Mouse (Mus musculus) CH12.LX (cell line): ENCODE measurements around the gene Gm49388. TPM values are rescaled to one million over a fixed set of nuclear protein-coding genes. Genes with fewer than 3 reads are reported as not detected.
A peak's percentile ranks its signal among the peaks of the same experiment; 100 is the strongest.

Experiments
- DNase-seq: peaks from one replicate; pipeline ENCODE4 v3.0.0-alpha.2; 2013; ENCODE audit errors: extremely low read depth
- H3K27ac ChIP-seq: 2 replicates; pipeline ENCODE4 v1.5.1; 2012; ENCODE audit warnings: low read depth, mild to moderate bottlenecking, control low read depth, moderate library complexity; ENCODE audit not compliant: insufficient read depth
- H3K27me3 ChIP-seq: replicated peaks from 2 replicates; pipeline ENCODE3; 2012; ENCODE audit warnings: inconsistent platforms
- H3K36me3 ChIP-seq, 2 experiments: replicated peaks in 1 of 2; 2 replicates each; pipeline versions ENCODE3 to v1.6.1; 2012; ENCODE audit warnings: inconsistent platforms in 1 of 2, low read length in 1 of 2, mild to moderate bottlenecking in 1 of 2, mixed read lengths in 1 of 2, moderate library complexity in 1 of 2; ENCODE audit not compliant: control insufficient read depth in 1 of 2, insufficient read depth in 1 of 2
- H3K4me1 ChIP-seq, 2 experiments: 2 replicates each; pipeline ENCODE4 v1.6.1; 2012; ENCODE audit warnings: inconsistent platforms in 1 of 2, moderate library complexity in 1 of 2; ENCODE audit not compliant: insufficient read depth in 2 of 2, control insufficient read depth in 1 of 2
- H3K4me2 ChIP-seq: 2 replicates; pipeline ENCODE4 v1.6.1; 2012; ENCODE audit warnings: low read depth, mild to moderate bottlenecking, control low read depth; ENCODE audit not compliant: poor library complexity, insufficient read depth, severe bottlenecking
- H3K4me3 ChIP-seq, 3 experiments: fragments of 150-350 bp in 1 of 3; sonication (generic) in 1 of 3; replicated peaks in 1 of 3; 2 replicates each; pipeline versions ENCODE3 to v1.5.1; 2011 to 2012; ENCODE audit warnings: low read depth in 2 of 3, low read length in 2 of 3, mild to moderate bottlenecking in 2 of 3, moderate library complexity in 2 of 3, control low read depth in 1 of 3, improper control_type of control experiment in 1 of 3, inconsistent platforms in 1 of 3, mixed read lengths in 1 of 3; ENCODE audit not compliant: poor library complexity in 1 of 3
- H3K79me2 ChIP-seq: replicated peaks from 2 replicates; pipeline ENCODE4 v1.6.1; 2012; ENCODE audit warnings: mild to moderate bottlenecking, moderate library complexity; ENCODE audit not compliant: control insufficient read depth, poor library complexity, insufficient read depth, severe bottlenecking; ENCODE audit errors: extremely low read depth
- H3K9ac ChIP-seq: 2 replicates; pipeline ENCODE4 v1.6.1; 2012; ENCODE audit warnings: low read depth, mild to moderate bottlenecking, control low read depth, moderate library complexity; ENCODE audit not compliant: insufficient read depth
- H3K9me3 ChIP-seq: replicated peaks from 2 replicates; pipeline ENCODE3; 2012; ENCODE audit warnings: low read length, inconsistent platforms, mixed read lengths
- BHLHE40 ChIP-seq: IDR thresholded peaks from 2 replicates; pipeline ENCODE4 v1.6.1; 2011; ENCODE audit warnings: mild to moderate bottlenecking, low read depth, low read length, improper control_type of control experiment
- CHD2 ChIP-seq: IDR thresholded peaks from 2 replicates; pipeline ENCODE4 v1.6.1; 2011; ENCODE audit warnings: low read length, improper control_type of control experiment
- EP300 ChIP-seq: IDR thresholded peaks from 2 replicates; pipeline ENCODE4 v1.6.1; 2011; ENCODE audit warnings: low read length, improper control_type of control experiment
- ETS1 ChIP-seq: conservative IDR thresholded peaks from 2 replicates; pipeline ENCODE4 v1.6.1; 2012; ENCODE audit warnings: low read depth, mild to moderate bottlenecking, inconsistent platforms, low read length, improper control_type of control experiment, moderate library complexity
- GABPA ChIP-seq: IDR thresholded peaks from 2 replicates; pipeline ENCODE4 v1.6.1; 2012; ENCODE audit warnings: low read depth, low read length, improper control_type of control experiment, inconsistent platforms; ENCODE audit not compliant: insufficient replicate concordance
- HCFC1 ChIP-seq: IDR thresholded peaks from 2 replicates; pipeline ENCODE4 v1.6.1; 2012; ENCODE audit warnings: low read depth, mild to moderate bottlenecking, inconsistent platforms, low read length, improper control_type of control experiment
- JUN ChIP-seq: IDR thresholded peaks from 2 replicates; pipeline ENCODE4 v1.6.1; 2011; ENCODE audit warnings: low read depth, mild to moderate bottlenecking, low read length, improper control_type of control experiment, moderate library complexity; ENCODE audit not compliant: insufficient read depth
- JUND ChIP-seq: conservative IDR thresholded peaks from 2 replicates; pipeline ENCODE4 v1.6.1; 2011; ENCODE audit warnings: low read depth, low read length, improper control_type of control experiment
- KAT2A ChIP-seq: IDR thresholded peaks from 2 replicates; pipeline ENCODE4 v1.6.1; 2012; ENCODE audit warnings: low read length, improper control_type of control experiment, inconsistent platforms; ENCODE audit not compliant: insufficient replicate concordance
- MAZ ChIP-seq: IDR thresholded peaks from 2 replicates; pipeline ENCODE4 v1.6.1; 2012; ENCODE audit warnings: low read depth, mild to moderate bottlenecking, inconsistent platforms, low read length, improper control_type of control experiment, moderate library complexity
- MEF2A ChIP-seq: IDR thresholded peaks from 2 replicates; pipeline ENCODE4 v1.6.1; 2014; ENCODE audit warnings: low read depth, mild to moderate bottlenecking, inconsistent platforms, low read length, improper control_type of control experiment, borderline replicate concordance
- MYC ChIP-seq: IDR thresholded peaks from 2 replicates; pipeline ENCODE4 v1.6.1; 2011; ENCODE audit warnings: low read depth, mild to moderate bottlenecking, improper control_type of control experiment, low read length
- NELFE ChIP-seq: IDR thresholded peaks from 2 replicates; pipeline ENCODE4 v1.6.1; 2011; ENCODE audit warnings: low read depth, low read length, improper control_type of control experiment
- NRF1 ChIP-seq: IDR thresholded peaks from 2 replicates; pipeline ENCODE4 v1.6.1; 2014; ENCODE audit warnings: low read depth, mild to moderate bottlenecking, inconsistent platforms, low read length, improper control_type of control experiment, moderate library complexity
- POLR2AphosphoS2 ChIP-seq: IDR thresholded peaks from 2 replicates; pipeline ENCODE4 v1.6.1; 2011; ENCODE audit warnings: low read depth, low read length, improper control_type of control experiment
- RAD21 ChIP-seq: IDR thresholded peaks from 2 replicates; pipeline ENCODE4 v1.6.1; 2011; ENCODE audit warnings: low read depth, mild to moderate bottlenecking, low read length, improper control_type of control experiment, moderate library complexity
- RCOR1 ChIP-seq: conservative IDR thresholded peaks from 2 replicates; pipeline ENCODE4 v1.6.1; 2012; ENCODE audit warnings: low read depth, mild to moderate bottlenecking, inconsistent platforms, low read length, improper control_type of control experiment
- SIN3A ChIP-seq: IDR thresholded peaks from 2 replicates; pipeline ENCODE4 v1.6.1; 2012; ENCODE audit warnings: low read length, improper control_type of control experiment, inconsistent platforms
- TBP ChIP-seq: conservative IDR thresholded peaks from 2 replicates; pipeline ENCODE4 v1.6.1; 2011; ENCODE audit warnings: low read depth, low read length, improper control_type of control experiment
- TCF12 ChIP-seq: IDR thresholded peaks from 2 replicates; pipeline ENCODE4 v1.6.1; 2014; ENCODE audit warnings: low read depth, mild to moderate bottlenecking, inconsistent platforms, low read length, improper control_type of control experiment
- ZKSCAN1 ChIP-seq: IDR thresholded peaks from 2 replicates; pipeline ENCODE4 v1.6.1; 2012; ENCODE audit warnings: low read depth, inconsistent platforms, low read length, improper control_type of control experiment, borderline replicate concordance
- ZMIZ1 ChIP-seq: IDR thresholded peaks from 2 replicates; pipeline ENCODE4 v1.6.1; 2012; ENCODE audit warnings: low read depth, mild to moderate bottlenecking, inconsistent platforms, low read length, improper control_type of control experiment
- ZNF384 ChIP-seq: IDR thresholded peaks from 2 replicates; pipeline ENCODE4 v1.6.1; 2012; ENCODE audit warnings: low read depth, low read length, improper control_type of control experiment, inconsistent platforms
- dilution Hi-C: fragments of 300-500 bp; cut with MboI; formaldehyde crosslinking; loops from 2 replicates; pipeline ENCODE4 v1.14.3; 2020; ENCODE audit warnings: low sequenced_read_pairs; ENCODE audit not compliant: extremely low pct_unique_long_range_greater_than_20kb, extremely low pct_ligation_motif_present
- in situ Hi-C: fragments of 300-500 bp; cut with MboI; formaldehyde crosslinking; loops from 3 replicates; pipeline ENCODE4 v1.14.3; 2019; ENCODE audit warnings: low sequenced_read_pairs, low pct_ligation_motif_present, low pct_unique_long_range_greater_than_20kb, mixed read lengths
- polyA plus RNA-seq: library from polyadenylated mRNA; unstranded; fragments of >175 nt; gene quantifications from 2 replicates; pipeline ENCODE4 v1.2.1, GENCODE M21; 2012; ENCODE audit warnings: low read depth; ENCODE audit not compliant: insufficient read length
- total RNA-seq, 2 experiments: library from RNA; depleted of rRNA; stranded (reverse); fragments of 300-350 nt in 1 of 2; fragments of >200 nt in 1 of 2; gene quantifications; 2 replicates each; pipeline ENCODE4 v1.2.3; 2012 to 2014

Gm49388 gene
- total and polyA plus RNA-seq, 3 experiments = 0.98 to 4.3 TPM; not detected in 1

- TF ChIP-seq NELFE (peak; percentile 26; the same call in 1 of the 2 replicates), EP300 (no peak)
Measured at GRCm38 (mm10) chr7:127800435-127801009, 15.1 kb downstream of the Gm49388 start, which contains the start of gene Hsd3b7 (continued).

GRCm38 (mm10) chr7:127801010-127801621 is 15.7 kb downstream of the Gm49388 start:
- H3K27ac ChIP-seq = no peak overlapping the region
- dilution Hi-C loops = no loop called here
- no peak overlapping the region for H3K9ac ChIP-seq
- peaks cover 53 to 82% of the 10 kb centered on the region in 2 experiments for H3K36me3 ChIP-seq
- H3K4me2 ChIP-seq = no peak overlapping the region
- H3K9me3 ChIP-seq = no peaks in the 10 kb centered on the region
- H3K4me1 ChIP-seq = peaks cover 0 to 20% of the 10 kb centered on the region in 2 experiments; a peak in 2 of 4 replicates
- H3K27me3 ChIP-seq = no peaks in the 10 kb centered on the region
- H3K4me3 ChIP-seq = peak overlapping the region in 1 of 3 experiments; percentile 47
- H3K79me2 ChIP-seq = no peaks in the 10 kb centered on the region
- in situ Hi-C loops = no loop called here
- no peak for DNase-seq
- TF ChIP-seq GABPA = no peak
- no peak for TF ChIP-seq RAD21
- no peak for TF ChIP-seq POLR2AphosphoS2
- no peak for TF ChIP-seq ZMIZ1
- no peak for TF ChIP-seq ZKSCAN1
- no peak for TF ChIP-seq JUN
- TF ChIP-seq NELFE = no peak
- no peak for TF ChIP-seq MYC
- TF ChIP-seq MEF2A = no peak
- no peak for TF ChIP-seq ZNF384
- TF ChIP-seq TCF12 = no peak
- TF ChIP-seq TBP = no peak
- no peak for TF ChIP-seq NRF1
- TF ChIP-seq ETS1 = no peak

GRCm38 (mm10) chr7:127802313-127802712 is 16.9 kb downstream of the Gm49388 start:
- dilution Hi-C loops = no loop called here
- Histone ChIP-seq H3K4me3 (no peak overlapping the region), H3K9me3 (no peaks in the 10 kb centered on the region), H3K27ac (no peak overlapping the region), H3K4me1 (peaks cover 0 to 20% of the 10 kb centered on the region in 2 experiments; a peak in 2 of 4 replicates), H3K4me2 (no peak overlapping the region), H3K36me3 (peaks cover 41 to 70% of the 10 kb centered on the region in 2 experiments), H3K79me2 (no peaks in the 10 kb centered on the region), H3K9ac (no peak overlapping the region), H3K27me3 (no peaks in the 10 kb centered on the region)
- in situ Hi-C loops = no loop called here
- no peak for DNase-seq
- TF ChIP-seq JUN (no peak), MAZ (no peak), SIN3A (no peak), ZMIZ1 (no peak), MYC (no peak), ETS1 (no peak), TCF12 (no peak), NELFE (no peak), JUND (no peak), HCFC1 (no peak), EP300 (no peak), BHLHE40 (no peak), RAD21 (no peak), ZKSCAN1 (no peak), RCOR1 (no peak), KAT2A (no peak), ZNF384 (no peak), CHD2 (no peak), POLR2AphosphoS2 (no peak), TBP (no peak)
